Mouse (Mus musculus) lung, postnatal 10 days (tissue): ENCODE data around the gene 2210016L21Rik.
"Not testable (repeated sequence)": the region's sequence is repeated elsewhere in the genome, so short reads cannot be mapped to it uniquely, and the experiment has no call there.

ENCODE experiments used
- DNase-seq: peaks from one replicate; pipeline ENCODE4 v3.0.0; 2021

Gene 2210016L21Rik

DNA sequence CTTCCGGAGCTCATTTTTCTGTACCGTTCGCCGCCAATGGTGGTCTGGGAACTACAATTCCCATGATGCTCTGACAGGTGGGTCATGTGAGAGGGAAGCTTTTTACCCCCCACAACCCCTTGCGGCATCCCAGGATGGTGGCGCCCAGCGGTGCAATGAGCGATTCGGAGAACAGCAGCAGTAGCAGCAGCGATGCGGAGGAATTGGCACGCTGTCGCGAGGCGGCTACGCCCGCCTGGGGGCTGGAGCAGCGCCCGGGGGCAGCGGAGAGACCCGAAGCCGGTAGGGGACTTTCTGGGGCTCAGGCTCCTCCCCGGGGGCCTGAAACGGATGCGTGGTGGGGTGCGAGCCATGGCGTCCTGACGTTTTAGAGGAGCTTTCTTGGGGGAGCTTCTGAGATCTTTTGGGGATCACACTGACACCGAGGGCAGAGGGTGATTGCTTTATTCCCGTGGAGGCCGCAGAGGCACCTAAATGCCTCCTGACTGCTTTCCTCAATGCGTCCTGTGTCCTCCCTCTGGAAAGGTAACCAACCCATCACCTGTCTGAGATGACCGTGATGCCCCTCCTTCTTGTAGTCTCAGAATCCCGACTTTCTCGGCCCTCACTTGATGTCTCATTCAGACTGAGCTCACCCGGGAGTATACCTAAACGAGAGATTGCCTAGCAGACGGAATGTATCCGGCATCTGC, at the start of gene 2210016L21Rik:
TSS of gene 2210016L21Rik (plus strand) at position 85 of the 692 bp plus-strand sequence.
- DNase-seq, result peak; percentile 92

GRCm38 (mm10) chr5:114895542-114895941, 46.4 kb upstream of the 2210016L21Rik start:
- no peak for DNase-seq

DNA sequence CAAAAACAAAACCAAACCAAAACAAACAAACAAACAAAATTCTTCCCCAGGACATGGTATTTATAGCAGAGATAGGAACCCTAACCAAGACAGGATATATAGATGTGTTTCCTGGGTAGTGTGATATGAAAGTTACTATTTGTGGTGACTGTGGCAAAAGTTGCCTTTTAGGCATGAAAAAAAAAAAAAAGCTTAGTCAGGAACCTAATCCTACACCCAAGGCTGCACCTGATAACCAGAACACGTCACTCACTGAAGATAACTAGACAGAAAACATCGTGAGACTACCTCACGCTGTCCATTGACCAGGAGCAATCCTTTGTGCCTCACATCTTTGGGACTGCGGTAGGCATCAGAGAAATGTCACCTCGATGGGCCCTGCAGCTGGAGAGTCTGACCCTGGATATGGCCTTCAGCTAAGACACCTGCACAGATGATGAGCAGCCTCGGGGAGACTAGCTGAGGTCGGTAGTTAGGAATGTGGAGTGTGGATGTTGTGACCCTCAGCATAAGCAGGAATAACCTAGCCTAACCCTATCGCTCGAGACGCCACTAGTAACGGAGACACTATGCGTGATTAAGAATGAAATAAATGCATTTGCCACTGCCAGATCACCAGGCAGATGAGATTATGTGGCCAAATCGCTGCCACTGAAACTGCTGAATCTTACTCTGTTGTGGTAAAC, 45.1 kb upstream of the 2210016L21Rik start, which contains the start of gene Oasl2:
TSS of gene Oasl2 (plus strand) at position 249 of the 686 bp plus-strand sequence.
- no peak for DNase-seq

DNA sequence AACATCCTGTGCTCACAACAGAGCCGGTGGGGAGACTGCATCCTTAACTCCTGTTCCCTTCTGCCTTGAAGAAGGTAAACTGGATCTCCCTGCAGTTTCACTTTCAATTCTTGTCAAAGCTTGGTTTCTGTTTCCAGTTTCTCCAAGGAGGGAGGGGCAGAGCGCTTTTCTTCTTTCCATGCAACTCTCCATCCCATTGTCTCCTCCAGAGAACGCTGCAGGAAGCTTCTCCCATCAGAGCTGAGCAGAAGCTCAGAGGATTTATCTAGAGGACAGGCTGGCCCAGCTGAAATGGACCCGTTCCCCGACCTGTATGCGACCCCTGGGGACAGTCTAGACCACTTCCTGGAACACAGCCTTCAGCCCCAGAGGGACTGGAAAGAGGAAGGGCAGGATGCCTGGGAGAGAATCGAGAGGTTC, 44.6 kb upstream of the 2210016L21Rik start:
- peak; percentile 47 for DNase-seq

- no peak for DNase-seq
Observed at GRCm38 (mm10) chr5:114898857-114899256, 43.1 kb upstream of the 2210016L21Rik start.

- DNase-seq, result peak; percentile 61
Observed at GRCm38 (mm10) chr5:114902413-114902812, 39.5 kb upstream of the 2210016L21Rik start.

DNA sequence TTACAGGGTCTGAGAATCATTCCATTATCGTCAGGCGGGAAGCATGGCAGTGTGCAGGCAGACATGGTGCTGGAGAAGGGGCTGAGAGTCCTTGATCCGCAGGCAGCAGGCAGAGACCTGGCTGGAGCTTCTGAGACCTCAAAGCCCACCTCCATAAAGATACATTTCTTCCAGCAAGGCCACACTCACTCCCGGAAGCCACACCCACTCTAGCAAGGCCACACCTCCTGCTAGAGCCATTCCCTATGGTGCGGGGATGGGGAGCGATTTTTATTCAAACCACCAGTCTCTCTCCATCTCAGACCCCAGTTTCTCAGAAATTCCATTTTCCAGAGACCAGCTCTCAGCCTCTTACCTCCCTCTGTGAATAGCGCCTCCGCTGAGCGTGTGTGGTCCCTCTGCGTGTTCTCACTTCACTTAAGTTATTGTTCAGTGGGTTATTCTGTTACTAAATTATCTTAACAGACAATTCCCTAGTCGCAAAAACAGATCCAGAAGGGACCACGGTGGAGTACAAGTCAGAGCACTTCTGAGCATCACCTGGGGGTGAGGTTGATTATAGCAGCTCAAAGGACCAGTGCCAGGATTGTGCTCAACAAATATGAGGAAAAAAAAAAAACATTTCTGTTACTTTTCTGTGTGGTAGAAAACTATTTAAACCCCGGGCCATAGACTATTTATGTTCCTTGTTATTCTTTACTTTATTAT, 33.2 kb upstream of the 2210016L21Rik start:
- DNase-seq, result no peak

DNA sequence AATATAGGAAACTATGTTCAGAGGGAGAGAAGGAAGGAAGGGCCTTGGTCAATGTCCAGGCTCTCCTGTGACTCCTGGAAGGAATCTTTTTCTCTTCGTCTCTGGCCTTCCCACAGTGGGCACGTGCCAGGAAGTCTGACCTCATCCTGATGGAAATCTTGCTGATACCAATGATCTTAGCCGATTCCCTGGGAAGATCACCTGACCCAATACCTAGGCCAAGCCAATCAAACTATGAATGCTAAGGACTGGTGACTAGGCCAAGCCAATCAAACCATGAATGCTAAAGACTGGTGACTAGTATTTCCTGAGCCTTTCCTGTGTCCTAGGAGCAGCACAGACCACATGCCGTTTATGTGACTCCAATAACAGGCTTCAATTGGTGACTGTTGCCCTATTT, 28.3 kb upstream of the 2210016L21Rik start:
- no peak for DNase-seq

- DNase-seq, result no peak
Observed at GRCm38 (mm10) chr5:114914855-114915254, 27.1 kb upstream of the 2210016L21Rik start.

DNA sequence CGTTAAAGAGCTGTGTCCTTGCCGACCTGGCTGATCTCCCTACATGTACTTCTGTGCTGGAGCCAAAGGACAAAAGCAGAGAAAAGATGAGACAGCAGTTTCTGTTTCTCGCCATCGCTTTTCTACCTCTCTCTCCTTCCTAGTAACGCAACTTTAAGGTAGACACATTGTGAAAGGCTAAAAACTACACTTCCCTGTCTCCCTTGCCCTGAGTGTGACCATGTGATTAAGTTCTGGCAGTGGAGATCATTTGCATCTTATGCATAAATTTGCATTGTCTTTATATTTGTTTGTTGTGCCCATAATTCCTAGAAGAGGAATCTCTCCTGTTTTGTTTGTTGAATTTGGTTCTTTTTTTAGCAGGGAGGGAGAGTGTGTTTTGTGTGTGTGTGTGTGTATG, 26.1 kb upstream of the 2210016L21Rik start:
- DNase-seq, result no peak

DNA sequence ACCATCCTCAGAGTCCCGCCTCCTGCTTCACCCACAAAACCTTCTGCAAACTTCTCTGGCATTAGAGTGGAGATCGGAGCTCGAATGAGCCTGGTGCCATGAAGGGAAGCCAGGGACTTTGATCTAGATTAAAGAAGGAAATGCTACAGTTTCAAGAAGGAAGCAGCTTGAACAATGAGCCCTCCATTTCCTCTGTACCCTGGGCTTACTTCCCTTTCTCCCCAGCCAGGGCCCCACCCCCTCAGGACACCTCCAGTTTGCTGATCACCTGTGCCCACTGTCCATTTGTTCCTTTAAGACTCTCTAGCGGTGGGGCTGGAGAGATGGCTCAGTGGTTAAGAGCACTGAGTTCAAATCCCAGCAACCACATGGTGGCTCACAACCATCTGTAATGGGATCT, 25.2 kb upstream of the 2210016L21Rik start:
- peak; percentile 35 for DNase-seq

DNA sequence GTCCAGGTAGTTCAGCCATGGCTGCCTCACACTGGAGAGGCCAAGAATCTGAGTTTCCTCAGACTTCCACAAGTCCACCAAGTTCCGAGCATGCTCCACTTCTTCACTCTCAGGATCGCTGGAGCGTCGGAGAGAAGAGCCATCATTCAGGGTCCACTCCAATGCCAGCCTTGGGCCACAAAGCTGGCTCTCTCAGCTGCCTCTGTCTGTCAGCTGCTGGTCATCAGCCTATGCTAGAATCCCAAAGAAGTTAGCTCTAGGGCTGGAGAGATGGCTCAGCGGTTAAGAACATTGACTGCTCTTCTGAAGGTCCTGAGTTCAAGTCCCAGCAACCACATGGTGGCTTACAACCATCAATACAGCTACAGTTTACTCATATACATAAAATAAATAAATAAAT, 24.6 kb upstream of the 2210016L21Rik start:
- not testable (repeated sequence) for DNase-seq

DNA sequence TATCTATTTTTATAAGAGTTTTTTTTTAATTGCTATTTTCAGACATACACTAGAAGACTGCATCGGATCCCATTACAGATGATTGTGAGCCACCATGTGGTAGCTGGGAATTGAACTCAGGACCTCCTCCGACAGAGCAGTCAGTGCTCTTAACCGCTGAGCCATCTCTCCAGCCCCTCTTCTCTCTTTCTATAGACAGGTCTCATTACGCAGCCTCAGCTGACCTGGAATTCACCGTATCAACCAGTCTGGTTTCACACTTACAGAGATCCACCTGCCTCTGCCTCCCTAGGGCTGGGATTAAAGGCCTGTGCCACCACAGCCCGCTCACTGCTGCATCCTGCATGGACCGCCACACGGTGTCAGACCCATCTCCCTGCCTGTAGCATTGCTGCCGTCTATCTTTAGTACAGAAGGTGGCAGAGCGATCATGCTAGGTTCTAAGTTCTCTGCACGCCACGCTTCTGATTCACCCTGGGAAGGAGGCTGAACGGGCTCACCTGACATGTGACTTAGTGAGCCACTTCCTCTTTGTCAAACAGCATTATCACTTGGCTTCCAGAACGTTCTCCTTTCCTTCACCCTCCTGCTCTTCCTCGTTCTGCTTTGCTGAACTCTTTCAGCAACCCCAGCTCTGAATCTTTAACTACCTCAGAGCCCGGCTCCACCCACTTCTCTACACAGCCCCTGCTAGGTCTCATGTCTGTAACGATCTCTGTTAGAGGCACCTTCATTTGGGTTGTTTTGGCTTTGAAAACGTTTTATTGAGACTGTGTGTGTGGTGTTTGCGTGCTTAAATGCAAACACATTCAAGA, 20.2 kb upstream of the 2210016L21Rik start:
- DNase-seq, result peak; percentile 22

DNA sequence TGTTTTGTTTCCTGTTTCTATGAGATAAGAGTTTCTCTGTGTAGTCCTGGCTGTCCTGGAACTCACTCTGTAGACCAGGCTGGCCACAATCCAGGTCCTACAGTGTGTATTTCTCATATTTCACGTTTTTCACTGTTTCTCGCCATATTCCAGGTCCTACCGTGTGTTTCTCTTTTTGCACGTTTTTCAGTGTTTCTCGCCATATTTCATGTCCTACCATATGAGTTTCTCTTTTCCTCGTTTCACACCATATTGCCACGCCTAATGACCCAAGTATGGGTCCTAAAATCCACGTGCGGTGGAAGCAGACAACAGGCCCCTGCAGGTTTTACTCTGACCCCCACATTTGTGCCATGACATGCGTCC, 19.6 kb upstream of the 2210016L21Rik start:
- DNase-seq, result no peak

GRCm38 (mm10) chr5:114922998-114923473, 18.9 kb upstream of the 2210016L21Rik start, which contains the start of gene Oasl1:
TSS of gene Oasl1 (plus strand) at chr5:114923240.
- DNase-seq, result peak; percentile 61

GRCm38 (mm10) chr5:114926153-114926684, 15.7 kb upstream of the 2210016L21Rik start:
- DNase-seq, result no peak

DNA sequence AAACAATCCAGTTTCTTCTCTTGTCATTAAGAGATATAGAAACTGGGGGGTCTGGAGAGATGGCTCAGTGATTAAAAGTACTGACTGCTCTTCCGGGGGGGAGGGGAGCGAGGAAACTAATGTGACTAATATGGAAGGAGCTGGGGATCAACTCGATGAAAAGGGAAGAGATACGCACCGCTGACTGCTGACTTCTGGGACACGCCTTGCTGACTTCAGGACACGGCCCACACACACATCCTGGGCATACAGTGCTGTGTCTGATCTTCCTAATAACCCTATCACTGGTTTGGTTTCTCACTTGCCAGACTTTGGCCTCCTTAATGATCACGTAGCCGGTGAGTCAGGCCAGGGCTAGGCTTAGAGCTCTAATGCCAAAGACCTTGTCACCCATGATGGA, 15.2 kb upstream of the 2210016L21Rik start:
- DNase-seq, result no peak

- DNase-seq, result no peak
Observed at GRCm38 (mm10) chr5:114931626-114932025, 10.3 kb upstream of the 2210016L21Rik start.

- no peak for DNase-seq
Observed at GRCm38 (mm10) chr5:114933206-114933605, 8.8 kb upstream of the 2210016L21Rik start.

DNA sequence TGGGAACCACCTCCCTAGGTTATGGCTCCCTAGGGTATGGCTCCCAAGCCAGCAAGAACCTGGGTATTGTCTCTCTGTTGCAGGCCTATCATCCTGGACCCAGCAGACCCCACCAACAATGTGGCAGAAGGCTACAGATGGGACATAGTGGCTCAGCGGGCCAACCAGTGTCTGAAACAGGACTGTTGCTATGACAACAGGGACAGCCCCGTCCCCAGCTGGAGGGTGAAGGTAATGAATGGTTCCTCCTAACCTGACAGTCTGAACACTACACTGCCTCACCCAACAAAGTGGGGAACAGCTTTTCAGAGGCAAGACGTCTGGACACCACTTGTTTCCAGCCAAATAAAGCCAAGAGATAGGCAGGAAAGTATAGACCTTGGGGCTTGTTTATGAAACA, 6.1 kb upstream of the 2210016L21Rik start:
- no peak for DNase-seq

DNA sequence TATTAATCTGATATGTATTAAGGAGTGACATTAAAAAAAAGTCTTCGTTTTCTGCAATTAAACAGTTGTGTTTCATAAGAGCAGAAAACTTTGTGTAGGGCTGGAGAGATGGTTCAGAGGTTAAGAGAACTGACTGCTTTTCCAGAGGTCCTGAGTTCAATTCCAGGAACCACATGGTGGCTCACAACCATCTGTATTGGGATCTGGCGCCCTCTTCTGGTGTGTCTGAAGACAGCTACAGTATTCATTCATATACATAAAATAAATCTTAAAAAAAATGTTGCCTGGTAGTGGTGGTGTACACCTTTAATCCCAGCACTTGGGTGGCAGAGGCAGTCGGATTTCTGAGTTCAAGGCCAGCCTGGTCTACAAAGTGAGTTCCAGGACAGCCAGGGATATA, 820 bp upstream of the 2210016L21Rik start:
- not testable (repeated sequence) for DNase-seq

DNA sequence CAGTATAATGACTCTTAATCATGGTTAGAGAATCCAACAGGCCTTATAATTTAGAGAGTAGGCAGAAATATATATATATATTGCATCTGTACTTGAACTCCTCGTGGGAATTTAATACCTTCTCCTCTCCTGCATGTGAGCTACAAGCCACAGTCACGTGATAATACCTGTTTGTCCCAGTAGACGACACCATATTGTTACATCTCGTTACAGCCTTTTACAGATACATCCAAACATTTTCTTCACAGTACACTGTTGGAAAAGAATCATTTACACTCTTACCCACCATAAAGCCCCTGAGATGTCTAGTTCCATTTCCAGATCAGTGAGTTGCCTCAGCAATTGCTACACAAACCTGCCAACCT, 790 bp downstream of the 2210016L21Rik start:
- no peak for DNase-seq
